Mouse (Mus musculus) C2C12 (cell line): ENCODE results near the gene Txndc5.

Source experiments
- CEBPB ChIP-seq: IDR thresholded peaks from one replicate; pipeline ENCODE4 v1.6.1; 2011; ENCODE audit warnings: low read depth, mild to moderate bottlenecking, control low read depth, moderate library complexity
- CTCF ChIP-seq: IDR thresholded peaks from one replicate; pipeline ENCODE4 v1.5.1; 2011; ENCODE audit not compliant: control insufficient read depth, insufficient read depth, insufficient read length
- MAX ChIP-seq: IDR thresholded peaks from one replicate; pipeline ENCODE4 v1.6.1; 2011; ENCODE audit warnings: mild to moderate bottlenecking, control low read depth
- MYOD1 ChIP-seq: IDR thresholded peaks from one replicate; pipeline ENCODE4 v1.6.1; 2011; ENCODE audit warnings: low read depth; ENCODE audit not compliant: control insufficient read depth, insufficient read length

- TF ChIP-seq MAX (no peak), CTCF (no peak), CEBPB (no peak), MYOD1 (no peak)
Observed at GRCm38 (mm10) chr13:38523231-38523630, 5.4 kb downstream of the Txndc5 start.
